Mouse (Mus musculus): Measurements from ENCODE around the gene Nt5e. TPM values are rescaled to one million over a fixed set of nuclear protein-coding genes. Genes with fewer than 3 reads are reported as not detected.

Gene Nt5e
- polyA plus RNA-seq, 1 experiment from 2014 or later = 2.4 TPM

Other genes with a start within 250 kb of the Nt5e start
- 25.4 and 29.9 TPM in 2 replicates for gene Snx14, start 111.8 kb downstream of the Nt5e start, polyA plus RNA-seq (2016; fragmentation: Nextera tagmentation; extraction: Ambion mirVana)
- gene Gm20537, start 129.4 kb downstream of the Nt5e start, polyA plus RNA-seq (2016; fragmentation: Nextera tagmentation; extraction: Ambion mirVana) = 0.58 and 0.78 TPM in 2 replicates
- gene Syncrip, start 155.4 kb downstream of the Nt5e start, polyA plus RNA-seq (2016; fragmentation: Nextera tagmentation; extraction: Ambion mirVana) = 78.4 and 96.1 TPM in 2 replicates
- gene Zfp949, start 220.8 kb downstream of the Nt5e start, polyA plus RNA-seq (2016; fragmentation: Nextera tagmentation; extraction: Ambion mirVana) = 6.2 and 6.5 TPM in 2 replicates

All from heart, embryonic 10.5 days (tissue).